Mouse (Mus musculus) lung, postnatal 0 days (tissue): Measurements from ENCODE around the gene Nsun3.

ENCODE experiments used
- CTCF ChIP-seq: IDR thresholded peaks from 2 replicates; pipeline ENCODE4 v1.5.1; 2016; ENCODE audit warnings: antibody characterized with exemption, mild to moderate bottlenecking
- EP300 ChIP-seq: IDR thresholded peaks from 2 replicates; pipeline ENCODE4 v1.6.1; 2016; ENCODE audit warnings: antibody characterized with exemption, mild to moderate bottlenecking, control low read depth

DNA sequence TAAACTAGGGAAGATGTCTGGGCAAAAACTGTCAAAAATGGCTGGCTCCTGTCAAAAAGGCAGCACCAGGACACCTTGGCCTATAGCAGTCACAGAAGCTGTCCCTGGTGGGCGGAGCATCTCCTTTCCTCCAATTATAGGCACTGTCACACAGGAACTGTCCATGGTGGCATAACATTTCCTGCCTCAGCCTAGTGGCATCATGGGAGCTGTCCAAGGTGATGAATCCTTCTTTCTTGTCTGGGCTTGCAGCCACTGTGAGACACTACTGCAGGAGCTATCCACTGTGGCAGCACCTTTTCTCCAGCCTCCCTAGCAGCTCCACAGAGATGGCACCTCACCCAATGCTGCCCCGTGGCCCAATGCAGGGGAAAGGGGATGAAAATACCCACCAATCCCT is 28.3 kb downstream of the Nsun3 start:
- TF ChIP-seq EP300: no peak
- TF ChIP-seq CTCF: no peak
